Mouse (Mus musculus): ENCODE measurements around the gene Olfr1342. TPM values are rescaled to one million over a fixed set of nuclear protein-coding genes. Genes with fewer than 3 reads are reported as not detected.

Gene Olfr1342
- not detected for total RNA-seq (2021)
- long read RNA-seq, experiment 1, result 0 reads
- long read RNA-seq, experiment 2, result 0 reads

GRCm38 (mm10) chr4:118692412-118692973, at the start of gene Olfr1342:
TSS of gene Olfr1342 (minus strand) at chr4:118692756.
- no peak for DNase-seq

GRCm38 (mm10) chr4:118741881-118742280, 49.3 kb upstream of the Olfr1342 start:
- DNase-seq, result no peak

- no peak for DNase-seq
Observed at GRCm38 (mm10) chr4:118740988-118741698, 48.6 kb upstream of the Olfr1342 start.

GRCm38 (mm10) chr4:118739574-118739973, 47.0 kb upstream of the Olfr1342 start:
- DNase-seq, result no peak

GRCm38 (mm10) chr4:118731875-118732274, 39.3 kb upstream of the Olfr1342 start, which contains the start of gene Olfr1339:
TSS of gene Olfr1339 (plus strand) at chr4:118732175.
- no peak for DNase-seq

GRCm38 (mm10) chr4:118721742-118722483, 29.4 kb upstream of the Olfr1342 start:
- DNase-seq, result no peak

GRCm38 (mm10) chr4:118719838-118720237, 27.3 kb upstream of the Olfr1342 start, which contains the start of gene Olfr1340:
TSS of gene Olfr1340 (plus strand) at chr4:118720138.
- no peak for DNase-seq

- no peak for DNase-seq
Observed at GRCm38 (mm10) chr4:118711656-118712055, 19.1 kb upstream of the Olfr1342 start.

GRCm38 (mm10) chr4:118708086-118708485, 15.5 kb upstream of the Olfr1342 start:
- no peak for DNase-seq

GRCm38 (mm10) chr4:118703223-118703622, 10.7 kb upstream of the Olfr1342 start, which contains the start of gene Olfr1341:
TSS of gene Olfr1341 (plus strand) at chr4:118703523.
- DNase-seq, result no peak

DNA sequence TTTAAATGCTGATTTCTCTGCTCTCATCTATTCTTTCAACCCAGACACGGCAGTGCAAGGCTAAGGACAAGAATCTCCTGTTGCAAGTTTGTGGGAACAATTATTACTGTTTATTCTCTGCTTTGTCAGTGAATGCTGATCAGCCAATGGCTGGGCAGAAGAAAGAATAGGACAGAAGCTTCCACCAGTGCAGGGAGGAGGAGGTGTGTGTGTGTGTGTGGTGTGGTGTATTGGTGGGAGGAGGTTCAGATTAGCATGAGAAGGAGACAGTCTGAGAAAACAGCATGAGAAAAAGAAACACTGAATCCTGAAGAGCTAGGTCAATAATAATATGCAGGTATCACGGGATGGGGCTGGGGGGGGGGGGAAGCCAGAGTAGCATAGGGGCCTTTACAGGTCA, 1.3 kb upstream of the Olfr1342 start:
- DNase-seq, result no peak

- no peak for DNase-seq
Observed at GRCm38 (mm10) chr4:118687086-118687485, 5.5 kb downstream of the Olfr1342 start.

GRCm38 (mm10) chr4:118658652-118659051, 33.9 kb downstream of the Olfr1342 start, which contains the start of gene Olfr62:
TSS of gene Olfr62 (plus strand) at chr4:118658952.
- DNase-seq, result no peak

DNA sequence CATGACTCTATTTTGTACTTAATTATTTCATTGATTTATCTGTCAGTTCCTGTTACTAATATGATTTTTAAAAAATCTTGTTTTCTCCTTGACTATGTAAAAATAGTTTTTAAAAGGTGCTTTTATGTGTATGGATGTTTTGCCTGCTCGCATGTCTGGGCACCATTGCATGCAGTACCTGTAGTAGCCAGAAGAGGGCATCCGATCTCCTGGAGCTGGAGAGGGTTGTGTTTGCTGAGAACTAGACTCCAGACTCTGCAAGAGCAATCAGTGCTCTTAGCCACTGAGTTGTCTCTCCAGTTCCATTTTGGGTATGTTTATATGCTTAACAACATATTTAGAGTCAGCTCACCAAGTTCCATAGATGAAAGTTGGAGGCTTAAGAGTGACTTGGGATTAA, 47.3 kb downstream of the Olfr1342 start:
- no peak for DNase-seq

DNA sequence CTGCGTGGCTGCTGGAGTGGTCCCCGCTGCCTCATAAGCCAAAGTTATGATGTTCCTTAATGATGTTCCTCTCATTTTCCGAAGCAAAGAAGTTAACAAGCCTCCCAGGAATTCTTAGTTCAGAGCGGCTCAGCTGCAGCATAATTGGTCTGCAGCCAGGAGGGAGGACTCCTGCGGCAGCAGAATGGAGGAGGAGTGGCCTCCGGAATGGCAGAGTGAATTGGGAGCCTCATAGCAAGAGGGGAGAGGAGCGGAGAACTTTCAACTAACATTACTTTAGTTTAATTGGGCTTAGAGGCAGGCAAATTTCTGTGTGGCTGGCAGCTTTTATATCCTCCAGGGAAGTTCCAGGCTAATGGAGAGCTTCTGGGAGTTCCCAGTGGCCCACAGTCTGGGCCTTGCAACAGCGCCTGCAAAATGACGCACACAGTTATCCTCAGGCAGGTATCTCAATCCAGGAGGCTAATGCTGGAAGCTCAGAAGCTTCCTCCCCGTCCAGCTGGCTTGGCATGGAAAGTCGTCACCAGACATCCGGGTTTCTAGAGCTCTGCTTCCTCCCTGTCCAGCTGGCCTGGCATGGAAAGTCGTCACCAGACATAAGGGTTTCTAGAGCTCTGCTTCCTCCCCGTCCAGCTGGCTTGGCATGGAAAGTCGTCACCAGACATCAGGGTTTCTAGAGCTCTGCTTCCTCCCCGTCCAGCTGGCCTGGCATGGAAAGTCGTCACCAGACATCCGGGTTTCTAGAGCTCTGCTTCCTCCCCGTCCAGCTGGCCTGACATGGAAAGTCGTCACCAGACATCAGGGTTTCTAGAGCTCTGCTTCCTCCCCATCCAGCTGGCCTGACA, 50.0 kb downstream of the Olfr1342 start:
- DNase-seq, result peak; percentile 25

Other genes starting within 250 kb of the Olfr1342 start
- gene Mpl, start 235.2 kb downstream of the Olfr1342 start, total RNA-seq (2021), result not detected
- 10 to 100 TPM; 15.8 to 20.1 TPM for gene Tie1, start 202.7 kb downstream of the Olfr1342 start, total RNA-seq (2021)
- gene 2610528J11Rik, start 165.8 kb downstream of the Olfr1342 start, total RNA-seq (2021), result not detected
- not detected for gene Tmem125, start 148.7 kb downstream of the Olfr1342 start, total RNA-seq (2021)
- not detected for gene Cfap57, start 72.0 kb downstream of the Olfr1342 start, total RNA-seq (2021)
- 10 to 100 TPM; 25.1 to 26.9 TPM for gene Ebna1bp2, start 72.0 kb downstream of the Olfr1342 start, total RNA-seq (2021)
- gene Olfr62, start 33.8 kb downstream of the Olfr1342 start, total RNA-seq (2021), result not detected
- not detected for gene Olfr1341, start 10.8 kb upstream of the Olfr1342 start, total RNA-seq (2021)
- not detected for gene Olfr1340, start 27.4 kb upstream of the Olfr1342 start, total RNA-seq (2021)
- gene Olfr1339, start 39.4 kb upstream of the Olfr1342 start, total RNA-seq (2021), result not detected
- gene Olfr1338, start 66.0 kb upstream of the Olfr1342 start, total RNA-seq (2021), result not detected
- gene Olfr1337, start 89.8 kb upstream of the Olfr1342 start, total RNA-seq (2021), result not detected
- not detected for gene Olfr1335, start 117.2 kb upstream of the Olfr1342 start, total RNA-seq (2021)
- gene Olfr1333, start 143.5 kb upstream of the Olfr1342 start, total RNA-seq (2021), result not detected
- not detected for gene Olfr1331, start 171.9 kb upstream of the Olfr1342 start, total RNA-seq (2021)
- not detected for gene Olfr1330, start 195.8 kb upstream of the Olfr1342 start, total RNA-seq (2021)
- not detected for gene Olfr1329, start 224.7 kb upstream of the Olfr1342 start, total RNA-seq (2021)
- gene Olfr1328, start 245.9 kb upstream of the Olfr1342 start, total RNA-seq (2021), result not detected